Mouse (Mus musculus) midbrain, embryonic 12.5 days (tissue): Measurements from ENCODE around the gene Cx3cr1. TPM values are rescaled to one million over a fixed set of nuclear protein-coding genes. Genes with fewer than 3 reads are reported as not detected.

Experiments used
- ATAC-seq: fragments of 200-750 bp; cut with Nextera tagmentation; 2 replicates; pipeline ENCODE4 v1.8.0; 2017; ENCODE audit warnings: low read depth, moderate TSS enrichment, moderate library complexity; ENCODE audit not compliant: low FRiP score
- H3K27ac ChIP-seq: fragments of 300-500 bp; sonication (generic); replicated peaks from 2 replicates; pipeline ENCODE4 v1.5.1; 2016; ENCODE audit warnings: mild to moderate bottlenecking
- H3K27me3 ChIP-seq: fragments of 300-500 bp; sonication (generic); 2 replicates; pipeline ENCODE4 v1.6.1; 2016; ENCODE audit warnings: mild to moderate bottlenecking
- H3K36me3 ChIP-seq: fragments of 300-500 bp; sonication (generic); 2 replicates; pipeline ENCODE4 v1.6.1; 2016
- H3K4me1 ChIP-seq: fragments of 300-500 bp; sonication (generic); 2 replicates; pipeline ENCODE4 v1.6.1; 2016
- H3K4me2 ChIP-seq: fragments of 300-500 bp; sonication (generic); replicated peaks from 2 replicates; pipeline ENCODE4 v1.6.1; 2016; ENCODE audit warnings: mild to moderate bottlenecking, moderate library complexity
- H3K4me3 ChIP-seq: fragments of 300-500 bp; sonication (generic); 2 replicates; pipeline ENCODE4 v1.5.1; 2016; ENCODE audit warnings: mild to moderate bottlenecking
- H3K9ac ChIP-seq: fragments of 300-500 bp; sonication (generic); replicated peaks from 2 replicates; pipeline ENCODE4 v1.6.1; 2016; ENCODE audit warnings: mild to moderate bottlenecking, moderate library complexity
- H3K9me3 ChIP-seq: fragments of 300-500 bp; sonication (generic); 2 replicates; pipeline ENCODE4 v1.6.1; 2016; ENCODE audit warnings: mild to moderate bottlenecking
- WGBS: fragments of 180-500 bp; shearing (Covaris S2); methylation state at CpG from one replicate; pipeline ENCODE4 v1.1.7; 2016; 5-methylcytosine and 5-hydroxymethylcytosine counted together
- polyA plus RNA-seq: library from polyadenylated mRNA; unstranded; fragments of >200 nt; fragmentation: Nextera tagmentation; extraction: Ambion mirVana; gene quantifications from 2 replicates; pipeline ENCODE4 v1.2.1, GENCODE M21; 2016

The Cx3cr1 gene
- polyA plus RNA-seq, 1 experiment from 2014 or later, result 7.7 TPM

- H3K9me3 ChIP-seq, result no peaks in the 10 kb centered on the region
- peaks cover 6% of the 10 kb centered on the region; the same call in 1 of the 2 replicates for H3K27me3 ChIP-seq
- ATAC-seq, result no peak
- no peaks in the 10 kb centered on the region for H3K36me3 ChIP-seq
- H3K9ac ChIP-seq, result 0 out of 2 replicates have a peak overlapping the region, but pooled peaks have one; percentile 28
- no peak overlapping the region for H3K4me3 ChIP-seq
- peaks cover 8% of the 10 kb centered on the region for H3K4me1 ChIP-seq
- no peak overlapping the region for H3K27ac ChIP-seq
- H3K4me2 ChIP-seq, result no peak overlapping the region
- WGBS, result 88% methylated on average over 14 of the region's 14 CpGs
These were observed 127.8 kb downstream of the Cx3cr1 start for GRCm38 (mm10) chr9:119941861-119942260.

- Histone ChIP-seq H3K9ac (no peak overlapping the region), H3K27me3 (peaks cover 6% of the 10 kb centered on the region; the same call in 1 of the 2 replicates), H3K4me2 (no peak overlapping the region), H3K27ac (no peak overlapping the region), H3K4me3 (no peak overlapping the region), H3K36me3 (no peaks in the 10 kb centered on the region), H3K4me1 (peaks cover 13% of the 10 kb centered on the region), H3K9me3 (no peaks in the 10 kb centered on the region)
- no peak for ATAC-seq
- 83% methylated on average over 5 of the region's 5 CpGs for WGBS
These were observed 128.3 kb downstream of the Cx3cr1 start for GRCm38 (mm10) chr9:119941407-119941806.

DNA sequence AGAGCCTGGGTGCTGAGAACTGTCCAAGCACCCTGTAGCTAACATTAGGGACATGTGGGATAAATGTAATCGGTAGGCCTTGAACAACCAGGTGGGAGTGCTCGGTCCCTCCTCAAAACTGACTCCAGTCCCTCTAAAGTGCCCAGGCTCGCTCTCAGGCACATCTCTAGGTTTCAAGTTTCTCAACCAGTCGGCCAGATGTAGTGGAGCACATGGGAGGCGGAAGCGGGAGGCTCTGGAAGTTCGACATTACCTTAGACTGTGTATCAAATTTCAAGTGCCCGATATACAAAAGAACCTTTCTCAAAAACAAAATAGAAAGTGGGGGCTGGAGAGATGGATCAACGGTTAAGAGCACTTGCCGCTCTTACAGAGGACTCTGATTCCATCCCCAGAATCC lies 130.0 kb downstream of the Cx3cr1 start:
- Histone ChIP-seq H3K4me2 (no peak overlapping the region), H3K27ac (no peak overlapping the region), H3K27me3 (0 out of 2 replicates have a peak, but pooled peaks cover 6% of the 10 kb centered on the region), H3K4me1 (peaks cover 16% of the 10 kb centered on the region), H3K4me3 (no peak overlapping the region), H3K9ac (no peak overlapping the region), H3K9me3 (no peaks in the 10 kb centered on the region), H3K36me3 (no peaks in the 10 kb centered on the region)
- no peak for ATAC-seq
- 75% methylated on average over 10 of the region's 10 CpGs for WGBS

DNA sequence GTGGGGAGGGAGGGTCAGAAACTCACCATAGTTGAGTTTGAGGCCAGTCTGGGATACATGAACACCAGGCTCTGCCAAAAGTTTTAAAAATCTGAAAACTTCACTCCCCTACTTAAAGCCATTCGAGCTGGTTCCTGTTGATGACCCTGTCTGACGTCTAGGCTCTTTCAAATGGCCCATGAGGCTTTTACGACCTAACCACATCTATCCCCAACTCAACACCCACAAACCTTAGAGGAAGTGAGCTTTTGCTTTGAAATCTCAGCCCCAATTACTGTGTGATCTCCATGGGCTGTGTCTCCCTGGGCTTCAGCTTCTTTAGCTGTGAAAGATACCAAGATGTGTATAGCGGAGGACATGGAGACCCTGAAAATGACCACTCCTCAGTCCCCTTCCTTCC lies 131.2 kb downstream of the Cx3cr1 start:
- 80% methylated on average over 4 of the region's 4 CpGs for WGBS

GRCm38 (mm10) chr9:119937005-119937773 lies 132.5 kb downstream of the Cx3cr1 start, which contains the start of the genes Gorasp1 and Ttc21a:
Gene Gorasp1, minus strand, starts transcription at chr9:119937565.
Gene Ttc21a, plus strand, starts transcription at chr9:119937606.
- ATAC-seq, result peak; percentile 95
- H3K4me2 ChIP-seq, result peak within 1 kb of the TSS; percentile 86

More for the DNA sequence above, 131.2 kb downstream of the Cx3cr1 start:
- Histone ChIP-seq H3K27me3 (0 out of 2 replicates have a peak, but pooled peaks cover 6% of the 10 kb centered on the region), H3K36me3 (no peaks in the 10 kb centered on the region), H3K9me3 (no peaks in the 10 kb centered on the region), H3K27ac (no peak overlapping the region), H3K4me1 (peaks cover 16% of the 10 kb centered on the region), H3K4me2 (no peak overlapping the region), H3K9ac (no peak overlapping the region), H3K4me3 (no peak overlapping the region)
- no peak for ATAC-seq

DNA sequence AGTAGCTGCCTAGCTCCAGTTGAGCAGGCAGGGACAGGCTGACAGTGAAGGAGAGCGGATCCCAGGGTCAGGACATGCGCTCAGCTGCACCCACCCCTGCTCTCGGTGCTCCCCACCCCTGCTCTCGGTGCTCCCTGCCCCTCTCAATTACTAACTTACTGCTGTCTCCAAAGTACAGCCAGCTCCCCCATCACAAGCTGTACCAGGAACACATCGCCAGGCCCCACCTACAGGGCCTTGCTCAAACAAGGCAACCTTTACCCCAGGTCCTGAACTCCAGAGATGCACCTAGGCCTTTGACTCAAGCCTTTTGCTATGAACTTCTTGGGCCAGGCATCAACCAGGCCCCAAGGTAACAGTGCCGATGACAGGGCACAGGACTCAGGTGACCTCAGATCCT lies 136.0 kb downstream of the Cx3cr1 start:
- Histone ChIP-seq H3K4me2 (no peak overlapping the region), H3K36me3 (peaks cover 30% of the 10 kb centered on the region), H3K27ac (no peak overlapping the region), H3K4me1 (peaks cover 16% of the 10 kb centered on the region), H3K9me3 (no peaks in the 10 kb centered on the region), H3K27me3 (0 out of 2 replicates have a peak, but pooled peaks cover 6% of the 10 kb centered on the region), H3K4me3 (no peak overlapping the region), H3K9ac (no peak overlapping the region)
- 96% methylated on average over 6 of the region's 6 CpGs for WGBS
- no peak for ATAC-seq

More at GRCm38 (mm10) chr9:119937005-119937773, 132.5 kb downstream of the Cx3cr1 start, which contains the start of the genes Gorasp1 and Ttc21a:
- H3K27me3 ChIP-seq, result 0 out of 2 replicates have a peak, but pooled peaks cover 6% of the 10 kb centered on the region
- WGBS, result 5% methylated on average over 40 of the region's 40 CpGs
- peak within 1 kb of the TSS; percentile 63 for H3K4me3 ChIP-seq
- peak within 1 kb of the TSS; percentile 80 for H3K9ac ChIP-seq
- peak within 1 kb of the TSS; percentile 70; the same call in 1 of the 2 replicates for H3K27ac ChIP-seq
- peaks cover 6% of the 10 kb centered on the region for H3K36me3 ChIP-seq
- H3K9me3 ChIP-seq, result no peaks in the 10 kb centered on the region
- H3K4me1 ChIP-seq, result peaks cover 16% of the 10 kb centered on the region

- H3K9me3 ChIP-seq, result no peaks in the 10 kb centered on the region
- ATAC-seq, result no peak
These were observed 137.3 kb downstream of the Cx3cr1 start for GRCm38 (mm10) chr9:119932358-119932757.

GRCm38 (mm10) chr9:119926497-119926896 lies 143.2 kb downstream of the Cx3cr1 start:
- 88% methylated on average over 5 of the region's 5 CpGs for WGBS
- no peak for ATAC-seq
- no peaks in the 10 kb centered on the region for H3K9me3 ChIP-seq
- H3K27ac ChIP-seq, result no peak overlapping the region
- no peaks in the 10 kb centered on the region for H3K4me1 ChIP-seq
- no peak overlapping the region for H3K4me3 ChIP-seq
- H3K4me2 ChIP-seq, result no peak overlapping the region
- H3K36me3 ChIP-seq, result peaks cover 87% of the 10 kb centered on the region
- no peak overlapping the region for H3K9ac ChIP-seq
- no peaks in the 10 kb centered on the region for H3K27me3 ChIP-seq

More at GRCm38 (mm10) chr9:119932358-119932757, 137.3 kb downstream of the Cx3cr1 start:
- no peak overlapping the region for H3K9ac ChIP-seq
- no peak overlapping the region for H3K4me2 ChIP-seq
- no peaks in the 10 kb centered on the region for H3K27me3 ChIP-seq
- peaks cover 10% of the 10 kb centered on the region for H3K4me1 ChIP-seq
- 91% methylated on average over 12 of the region's 12 CpGs for WGBS
- H3K36me3 ChIP-seq, result peaks cover 41% of the 10 kb centered on the region
- H3K4me3 ChIP-seq, result no peak overlapping the region
- H3K27ac ChIP-seq, result no peak overlapping the region

DNA sequence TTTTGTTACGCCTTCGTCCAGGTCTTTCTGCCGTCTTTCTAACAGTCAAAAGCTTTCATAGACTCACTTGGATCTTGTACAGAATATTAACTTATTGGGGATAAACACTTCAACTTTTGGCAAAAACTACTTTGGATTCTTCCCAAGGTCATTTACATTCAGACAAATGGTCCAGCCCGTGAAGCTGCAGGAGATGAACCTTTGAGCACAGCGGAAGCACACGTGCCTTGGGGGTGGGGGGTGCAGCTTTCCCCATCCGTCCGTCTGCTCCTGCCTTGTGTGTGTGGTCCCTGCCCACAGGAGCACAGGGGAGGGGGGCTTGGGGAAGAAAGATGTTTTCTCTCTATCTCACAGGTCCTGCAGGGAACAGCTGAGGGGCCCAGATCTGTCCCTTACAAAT lies 143.9 kb downstream of the Cx3cr1 start:
- ATAC-seq, result no peak
- H3K9me3 ChIP-seq, result no peaks in the 10 kb centered on the region
- H3K4me1 ChIP-seq, result no peaks in the 10 kb centered on the region
- WGBS, result 95% methylated on average over 8 of the region's 8 CpGs
- H3K36me3 ChIP-seq, result peaks cover 93% of the 10 kb centered on the region
- H3K27me3 ChIP-seq, result no peaks in the 10 kb centered on the region
- H3K27ac ChIP-seq, result no peak overlapping the region
- no peak overlapping the region for H3K4me2 ChIP-seq
- H3K9ac ChIP-seq, result no peak overlapping the region
- no peak overlapping the region for H3K4me3 ChIP-seq

DNA sequence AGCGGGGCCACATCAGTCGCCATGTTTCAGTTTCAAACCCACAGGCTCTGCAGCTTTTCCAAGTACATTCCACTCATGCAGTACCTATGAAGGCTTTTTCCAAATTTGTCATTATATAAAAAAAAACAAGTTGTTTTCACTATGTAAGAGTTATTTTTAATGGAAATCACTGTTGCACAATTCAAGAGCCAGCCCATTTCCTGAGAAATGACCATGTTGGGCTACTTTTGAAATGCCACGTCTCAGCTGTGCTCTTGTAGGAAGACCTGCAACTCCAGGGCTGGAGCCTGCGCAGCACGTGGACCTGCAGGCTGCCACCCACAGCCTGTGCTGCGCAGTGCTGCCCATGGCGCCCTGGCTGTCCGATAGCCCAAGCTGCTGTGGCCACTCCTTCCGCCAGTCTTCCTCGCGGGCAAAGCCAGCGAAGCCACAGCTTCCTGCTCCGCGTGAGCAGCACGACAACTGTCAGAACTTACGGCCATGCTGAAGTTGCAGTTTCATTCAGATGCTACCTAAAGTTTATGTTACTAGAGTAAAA lies 144.5 kb downstream of the Cx3cr1 start:
- Histone ChIP-seq H3K27ac (no peak overlapping the region), H3K36me3 (peaks cover 93% of the 10 kb centered on the region), H3K27me3 (no peaks in the 10 kb centered on the region), H3K9me3 (no peaks in the 10 kb centered on the region), H3K4me2 (no peak overlapping the region), H3K4me1 (no peaks in the 10 kb centered on the region), H3K4me3 (no peak overlapping the region), H3K9ac (no peak overlapping the region)
- no peak for ATAC-seq
- 96% methylated on average over 16 of the region's 16 CpGs for WGBS

- H3K9me3 ChIP-seq, result no peaks in the 10 kb centered on the region
- H3K4me3 ChIP-seq, result no peak overlapping the region
- H3K4me1 ChIP-seq, result no peaks in the 10 kb centered on the region
- no peak overlapping the region for H3K9ac ChIP-seq
- peaks cover 93% of the 10 kb centered on the region for H3K36me3 ChIP-seq
- no peak for ATAC-seq
- H3K27me3 ChIP-seq, result no peaks in the 10 kb centered on the region
- 89% methylated on average over 4 of the region's 4 CpGs for WGBS
- no peak overlapping the region for H3K4me2 ChIP-seq
- no peak overlapping the region for H3K27ac ChIP-seq
These were observed 146.2 kb downstream of the Cx3cr1 start for GRCm38 (mm10) chr9:119923462-119923861.

- 83% methylated on average over 1 of the region's 1 CpGs for WGBS
- H3K4me1 ChIP-seq, result no peaks in the 10 kb centered on the region
These were observed 149.8 kb downstream of the Cx3cr1 start for GRCm38 (mm10) chr9:119919858-119920257.

More at GRCm38 (mm10) chr9:119919858-119920257, 149.8 kb downstream of the Cx3cr1 start:
- Histone ChIP-seq H3K27ac (no peak overlapping the region), H3K9me3 (no peaks in the 10 kb centered on the region), H3K4me2 (no peak overlapping the region), H3K27me3 (no peaks in the 10 kb centered on the region), H3K4me3 (no peak overlapping the region), H3K9ac (no peak overlapping the region), H3K36me3 (peaks cover 88% of the 10 kb centered on the region)
- ATAC-seq, result no peak
